In genomic region chr19:9985900-9986421, GRCm38 (mm10) we compare ENCODE assay signal across 26 mouse cellular contexts. TPM values are rescaled to one million over a fixed set of nuclear protein-coding genes. Genes with fewer than 3 reads are reported as not detected.
DNase-seq lines count a peak whose midpoint lies in the region; ATAC-seq and TF ChIP-seq lines count a peak whose summit lies in the region.
"Had no signal": no experiment of that assay in that cellular context is flagged by ENCODE, and none has a peak within 500 bp of the region (broad histone marks: within the 10 kb centered on the region; RNA-seq: fewer than 3 reads in every experiment).

No protein-coding gene starts in this region.

- WGBS in liver, embryonic 13.5 days (ENCODE audit: insufficient replicate concordance) = 88% methylated on average over 2 of the region's 2 CpGs

- no peak for TF ChIP-seq CTCF in gastrocnemius, adult 2 months (IDR thresholded peaks at IDR 0.05)

- H3K9me3 ChIP-seq in liver, embryonic 13.5 days (replicated peaks) = no peaks in the 10 kb centered on the region
- H3K9me3 ChIP-seq: hindbrain, embryonic 13.5 days; limb, embryonic 12.5 days; lung, embryonic 15.5 days; neural tube, embryonic 15.5 days; stomach, embryonic 15.5 days had no signal

- ATAC-seq in liver, embryonic 13.5 days (ENCODE audit: low read depth) = no peak
- ATAC-seq: Patski had no signal

- 0 out of 2 replicates have a peak overlapping the region, but pooled peaks have one; percentile 18 for H3K9ac ChIP-seq in liver, embryonic 13.5 days
- H3K9ac ChIP-seq: hindbrain, embryonic 13.5 days; limb, embryonic 12.5 days; lung, embryonic 15.5 days; neural tube, embryonic 15.5 days; stomach, embryonic 15.5 days had no signal

- peak overlapping the region; percentile 16; the same call in 1 of the 2 replicates for H3K27ac ChIP-seq in gastrocnemius, adult 2 months
- peak overlapping the region; percentile 99 for H3K27ac ChIP-seq in liver, embryonic 13.5 days
- H3K27ac ChIP-seq: hindbrain, embryonic 13.5 days; left cerebral cortex, adult 2 months; limb, embryonic 12.5 days; lung, embryonic 15.5 days; neural tube, embryonic 15.5 days; stomach, embryonic 15.5 days had no signal

- no peaks in the 10 kb centered on the region for H3K27me3 ChIP-seq in liver, embryonic 13.5 days
- H3K27me3 ChIP-seq: hindbrain, embryonic 13.5 days; limb, embryonic 12.5 days; lung, embryonic 15.5 days; neural tube, embryonic 15.5 days; Patski; stomach, embryonic 15.5 days had no signal

- H3K36me3 ChIP-seq in liver, embryonic 13.5 days = peaks cover 34% of the 10 kb centered on the region

- no peak for DNase-seq in gastrocnemius, adult 2 months
- no peak for DNase-seq in gastrocnemius, adult 8-10 months (ENCODE audit: low spot score in 2 of 2)
- peak; percentile 39 for DNase-seq in 3134 (ENCODE audit: extremely low read depth, insufficient read length, low spot score)
- DNase-seq in NIH3T3 (ENCODE audit: low read depth) = peak; percentile 47
- no peak for DNase-seq in liver, embryonic 13.5 days
- DNase-seq in thymus, postnatal 10 days (ENCODE audit: low spot score in 2 of 2) = no peak
- no peak for DNase-seq in urinary bladder, postnatal 4 days (ENCODE audit: low spot score in 2 of 2)
- no peak for DNase-seq in thymus, postnatal 4 days
- DNase-seq: cerebellum, adult 11-12 months; cerebellum, postnatal 25 days; embryo, embryonic 11 days; gastrocnemius, postnatal 25 days; kidney, postnatal 4 days; layer of hippocampus, adult 9-11 months; lung, postnatal 4 days; midbrain, embryonic 14.5 days; right cerebral cortex, postnatal 14 days; spleen, adult 18-20 months; thymus, adult 18-20 months had no signal

- peaks cover 85% of the 10 kb centered on the region for H3K4me1 ChIP-seq in liver, embryonic 13.5 days (replicated peaks)

- intact Hi-C loops in gastrocnemius, adult 2 months (cut with DNase I) = no loop called here

- peak overlapping the region; percentile 10; the same call in 1 of the 2 replicates for H3K4me2 ChIP-seq in liver, embryonic 13.5 days
- H3K4me2 ChIP-seq: hindbrain, embryonic 13.5 days; limb, embryonic 12.5 days; lung, embryonic 15.5 days; neural tube, embryonic 15.5 days; stomach, embryonic 15.5 days had no signal

- H3K4me3 ChIP-seq in gastrocnemius, adult 2 months = no peak overlapping the region
- H3K4me3 ChIP-seq in liver, embryonic 13.5 days (replicated peaks) = peak overlapping the region; percentile 88
- H3K4me3 ChIP-seq: hindbrain, embryonic 13.5 days; left cerebral cortex, adult 2 months; limb, embryonic 12.5 days; lung, embryonic 15.5 days; neural tube, embryonic 15.5 days; stomach, embryonic 15.5 days had no signal

RNA-seq across cellular contexts. Expression of gene Fth1, which starts 5.6 kb away (rescaled TPM):
- total RNA-seq in gastrocnemius, adult 2 months (2021) = 1,000 to 10,000 TPM; 2,168 to 2,432 TPM
- total RNA-seq in gastrocnemius, adult 8-10 months (2022) = 1,000 to 10,000 TPM; 1,901 to 2,305 (median 2,120) TPM
- 5,062 and 5,153 TPM in 2 replicates for polyA plus RNA-seq in liver, embryonic 13.5 days (2015; fragmentation: Nextera tagmentation; extraction: Ambion mirVana)

RNA-seq across cellular contexts. Expression of gene Best1, which starts 15.5 kb away (rescaled TPM):
- under 1 TPM; 0.28 to 0.46 TPM for total RNA-seq in gastrocnemius, adult 2 months (2021)
- total RNA-seq in gastrocnemius, adult 8-10 months (2022) = under 1 TPM in 3 of 4 experiments, not detected in 1; 0.39 to 0.46 (median 0.45) TPM
- 0.17 and 0.20 TPM in 2 replicates for polyA plus RNA-seq in liver, embryonic 13.5 days (2015; fragmentation: Nextera tagmentation; extraction: Ambion mirVana)
- polyA plus RNA-seq: Patski had no signal

RNA-seq across cellular contexts. Expression of gene Rab3il1, which starts 15.5 kb away (rescaled TPM):
- total RNA-seq in gastrocnemius, adult 2 months (2021) = 1 to 10 TPM; 4.0 to 4.7 TPM
- total RNA-seq in gastrocnemius, adult 8-10 months (2022) = 1 to 10 TPM; 2.5 to 3.9 (median 3.3) TPM
- polyA plus RNA-seq in liver, embryonic 13.5 days (2015; fragmentation: Nextera tagmentation; extraction: Ambion mirVana) = 196 and 207 TPM in 2 replicates

RNA-seq across cellular contexts. Expression of gene Fads3, which starts 55.4 kb away (rescaled TPM):
- 1 to 10 TPM; 2.2 to 2.3 TPM for total RNA-seq in gastrocnemius, adult 2 months (2021)
- total RNA-seq in gastrocnemius, adult 8-10 months (2022) = 1 to 10 TPM; 1.5 to 4.9 (median 3.5) TPM
- polyA plus RNA-seq in liver, embryonic 13.5 days (2015; fragmentation: Nextera tagmentation; extraction: Ambion mirVana) = 5.3 and 7.3 TPM in 2 replicates

Comparison
In these comparisons a context has a peak if more than half of its experiments do, and no peak if none do; other contexts are left out.
1. DNase-seq: peak in 3134 (single experiment) and NIH3T3 (single experiment); none in gastrocnemius, adult 2 months (single experiment), gastrocnemius, adult 8-10 months (0 of 2), liver, embryonic 13.5 days (single experiment), thymus, postnatal 10 days (0 of 2), urinary bladder, postnatal 4 days (0 of 2) and thymus, postnatal 4 days (single experiment).